Mouse (Mus musculus): ENCODE data around the gene Stard7.
"Not testable (repeated sequence)": the region's sequence is repeated elsewhere in the genome, so short reads cannot be mapped to it uniquely, and the experiment has no call there.

The Stard7 gene

GRCm38 (mm10) chr2:127269491-127270299 is at the start of gene Stard7:
TSS of gene Stard7 (plus strand) at chr2:127270218.
- CTCF ChIA-PET = interaction anchor here (0.9 kb wide), 1 partner anchor 38 kb away, joined by 4 read pairs; no protein-coding TSS in a partner anchor

GRCm38 (mm10) chr2:127225261-127225660 is 44.8 kb upstream of the Stard7 start:
- CTCF ChIA-PET = no interaction called here

- CTCF ChIA-PET = no interaction called here
Measured at GRCm38 (mm10) chr2:127237897-127238610, 32.0 kb upstream of the Stard7 start.

GRCm38 (mm10) chr2:127240065-127240464 is 30.0 kb upstream of the Stard7 start:
- CTCF ChIA-PET = no interaction called here

GRCm38 (mm10) chr2:127247592-127248333 is 22.3 kb upstream of the Stard7 start, which contains the start of the genes Ciao1 and Tmem127:
TSS of gene Ciao1 (minus strand) at chr2:127247816.
TSS of gene Tmem127 (plus strand) at chr2:127247908.
- CTCF ChIA-PET = interaction anchor here (1.1 kb wide), 1 partner anchor 93 kb away, joined by 3 read pairs; no protein-coding TSS in a partner anchor

- CTCF ChIA-PET = interaction anchor here (0.6 to 1.1 kb wide), 2 partner anchors 11 to 92 kb away, joined by 3 read pairs; no protein-coding TSS in a partner anchor
Measured at GRCm38 (mm10) chr2:127248334-127249004, 21.5 kb upstream of the Stard7 start.

GRCm38 (mm10) chr2:127250291-127251008 is 19.6 kb upstream of the Stard7 start:
- CTCF ChIA-PET = interaction anchor here (0.7 kb wide), 1 partner anchor 30 kb away, joined by 3 read pairs; no protein-coding TSS in a partner anchor

- CTCF ChIA-PET = interaction anchor here (0.6 kb wide), 1 partner anchor 57 kb away, joined by 3 read pairs; no protein-coding TSS in a partner anchor
Measured at GRCm38 (mm10) chr2:127251457-127251856, 18.6 kb upstream of the Stard7 start.

GRCm38 (mm10) chr2:127251880-127252527 is 18.0 kb upstream of the Stard7 start:
- CTCF ChIA-PET = interaction anchor here (0.6 kb wide), 1 partner anchor 57 kb away, joined by 3 read pairs; no protein-coding TSS in a partner anchor

- CTCF ChIA-PET = no interaction called here
Measured at GRCm38 (mm10) chr2:127252787-127253186, 17.2 kb upstream of the Stard7 start.

GRCm38 (mm10) chr2:127254604-127255134 is 15.3 kb upstream of the Stard7 start:
- CTCF ChIA-PET = no interaction called here

- CTCF ChIA-PET = no interaction called here
Measured at GRCm38 (mm10) chr2:127255294-127255693, 14.7 kb upstream of the Stard7 start.

GRCm38 (mm10) chr2:127259340-127259739 is 10.7 kb upstream of the Stard7 start:
- CTCF ChIA-PET = interaction anchor here (0.7 kb wide), 1 partner anchor 11 kb away, joined by 3 read pairs; no protein-coding TSS in a partner anchor

- CTCF ChIA-PET = interaction anchor here (0.6 kb wide), 1 partner anchor 78 kb away, joined by 7 read pairs; no protein-coding TSS in a partner anchor
Measured at GRCm38 (mm10) chr2:127262480-127262879, 7.5 kb upstream of the Stard7 start.

GRCm38 (mm10) chr2:127267854-127268253 is 2.2 kb upstream of the Stard7 start:
- CTCF ChIA-PET = no interaction called here

- CTCF ChIA-PET = interaction anchor here (0.5 kb wide), 1 partner anchor 24 kb away, joined by 3 read pairs; no protein-coding TSS in a partner anchor
Measured at GRCm38 (mm10) chr2:127270300-127271041, 453 bp downstream of the Stard7 start.

GRCm38 (mm10) chr2:127271042-127271515 is 1.1 kb downstream of the Stard7 start:
- CTCF ChIA-PET = interaction anchor here (0.5 kb wide), 1 partner anchor 24 kb away, joined by 3 read pairs; no protein-coding TSS in a partner anchor

- CTCF ChIA-PET = not testable (repeated sequence)
Measured at GRCm38 (mm10) chr2:127272049-127272448, 2.0 kb downstream of the Stard7 start.

Data from spleen, embryonic (tissue).